Mouse (Mus musculus): Measurements from ENCODE around the gene Naa30. TPM values are rescaled to one million over a fixed set of nuclear protein-coding genes. Genes with fewer than 3 reads are reported as not detected.
"Not testable (repeated sequence)": the region's sequence is repeated elsewhere in the genome, so short reads cannot be mapped to it uniquely, and the experiment has no call there.

Gene Naa30
- polyA plus RNA-seq, 1 experiment from 2014 or later: 18.3 TPM

DNA sequence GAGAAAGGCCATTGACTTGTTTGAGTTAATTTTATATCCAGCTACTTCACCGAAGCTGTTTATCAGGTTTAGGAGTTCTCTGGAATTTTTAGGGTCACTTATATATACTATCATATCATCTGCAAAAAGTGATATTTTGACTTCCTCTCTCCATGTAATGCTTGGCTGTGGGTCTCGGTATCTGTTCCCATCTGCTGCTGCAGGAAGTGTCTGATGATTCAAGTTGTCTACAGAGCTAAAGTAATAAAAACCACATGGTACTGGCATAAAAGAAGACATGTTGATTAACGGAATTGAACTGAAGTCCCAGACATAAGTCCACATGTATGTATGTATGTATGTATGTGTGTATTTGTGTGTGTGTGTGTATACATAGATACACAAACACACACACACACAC lies 38.2 kb downstream of the Naa30 start:
- not testable (repeated sequence) for H3K4me3 ChIP-seq (ENCODE audit: low read depth, low read length)

DNA sequence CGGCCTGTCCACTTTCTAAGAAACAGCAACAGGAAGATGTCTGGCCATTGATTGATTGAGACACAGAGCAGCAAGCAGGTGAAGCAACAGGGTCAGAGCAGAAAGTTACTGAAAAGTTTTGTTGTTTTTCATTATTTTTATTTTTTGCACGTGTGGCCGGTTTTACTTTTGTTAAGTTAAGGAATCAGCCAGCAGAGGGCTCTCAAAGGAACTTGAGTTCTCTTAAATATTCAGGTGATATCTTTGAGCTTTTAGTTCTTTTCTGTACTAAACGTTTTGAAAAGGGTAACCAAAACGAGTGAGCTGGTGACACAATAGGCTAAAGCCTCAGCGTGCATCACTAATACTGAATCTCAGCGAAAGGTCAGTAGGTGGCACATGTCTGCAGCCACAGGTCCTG lies 46.7 kb downstream of the Naa30 start:
- H3K27ac ChIP-seq (ENCODE audit: low read depth, low read length): no peak overlapping the region
- H3K4me3 ChIP-seq (ENCODE audit: low read depth, low read length): no peak overlapping the region
- no peak overlapping the region for H3K9ac ChIP-seq (replicated peaks; ENCODE audit: low read depth, low read length)
- no peak for ATAC-seq (ENCODE audit: low read depth)
- no peak overlapping the region for H3K4me2 ChIP-seq (ENCODE audit: low read depth, low read length)
- no peaks in the 10 kb centered on the region for H3K4me1 ChIP-seq (ENCODE audit: control insufficient read depth, insufficient read depth, low read length)
- H3K27me3 ChIP-seq (ENCODE audit: control insufficient read depth, insufficient read depth, low read length): no peaks in the 10 kb centered on the region
- no peaks in the 10 kb centered on the region for H3K36me3 ChIP-seq (ENCODE audit: control insufficient read depth, insufficient read depth, low read length)
- H3K9me3 ChIP-seq (ENCODE audit: control insufficient read depth, low read length): no peaks in the 10 kb centered on the region
- WGBS: 74% methylated on average over 7 of the region's 7 CpGs

More for the DNA sequence above, 38.2 kb downstream of the Naa30 start:
- not testable (repeated sequence) for H3K27ac ChIP-seq (ENCODE audit: low read depth, low read length); ATAC-seq (ENCODE audit: low read depth); H3K27me3 ChIP-seq (ENCODE audit: control insufficient read depth, insufficient read depth, low read length); H3K9ac ChIP-seq (replicated peaks; ENCODE audit: low read depth, low read length); H3K36me3 ChIP-seq (ENCODE audit: control insufficient read depth, insufficient read depth, low read length); H3K4me1 ChIP-seq (ENCODE audit: control insufficient read depth, insufficient read depth, low read length); H3K4me2 ChIP-seq (ENCODE audit: low read depth, low read length); H3K9me3 ChIP-seq (ENCODE audit: control insufficient read depth, low read length)
- WGBS: 90% methylated on average over 3 of the region's 3 CpGs

DNA sequence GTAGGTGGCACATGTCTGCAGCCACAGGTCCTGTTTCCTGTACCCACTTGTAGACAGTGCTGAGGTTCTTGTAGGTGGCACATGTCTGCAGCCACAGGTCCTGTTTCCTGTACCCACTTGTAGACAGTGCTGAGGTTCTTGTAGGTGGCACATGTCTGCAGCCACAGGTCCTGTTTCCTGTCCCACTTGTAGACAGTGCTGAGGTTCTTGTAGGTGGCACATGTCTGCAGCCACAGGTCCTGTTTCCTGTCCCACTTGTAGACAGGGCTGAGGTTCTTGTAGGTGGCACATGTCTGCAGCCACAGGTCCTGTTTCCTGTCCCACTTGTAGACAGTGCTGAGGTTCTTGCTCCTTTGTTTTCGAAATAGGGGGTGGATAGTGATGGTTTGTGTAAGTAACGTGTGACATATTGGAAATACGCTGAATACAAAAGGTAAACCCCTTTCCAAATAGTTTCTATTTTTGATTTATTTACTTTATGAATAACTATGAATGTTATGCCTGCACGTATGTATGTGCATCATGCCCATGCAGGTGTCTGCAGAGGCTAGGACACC lies 47.5 kb downstream of the Naa30 start:
- not testable (repeated sequence) for H3K4me2 ChIP-seq (ENCODE audit: low read depth, low read length); H3K9me3 ChIP-seq (ENCODE audit: control insufficient read depth, low read length); ATAC-seq (ENCODE audit: low read depth); H3K36me3 ChIP-seq (ENCODE audit: control insufficient read depth, insufficient read depth, low read length); H3K27ac ChIP-seq (ENCODE audit: low read depth, low read length); H3K27me3 ChIP-seq (ENCODE audit: control insufficient read depth, insufficient read depth, low read length); H3K9ac ChIP-seq (replicated peaks; ENCODE audit: low read depth, low read length); H3K4me3 ChIP-seq (ENCODE audit: low read depth, low read length); H3K4me1 ChIP-seq (ENCODE audit: control insufficient read depth, insufficient read depth, low read length)
- WGBS: 92% methylated on average over 4 of the region's 4 CpGs

DNA sequence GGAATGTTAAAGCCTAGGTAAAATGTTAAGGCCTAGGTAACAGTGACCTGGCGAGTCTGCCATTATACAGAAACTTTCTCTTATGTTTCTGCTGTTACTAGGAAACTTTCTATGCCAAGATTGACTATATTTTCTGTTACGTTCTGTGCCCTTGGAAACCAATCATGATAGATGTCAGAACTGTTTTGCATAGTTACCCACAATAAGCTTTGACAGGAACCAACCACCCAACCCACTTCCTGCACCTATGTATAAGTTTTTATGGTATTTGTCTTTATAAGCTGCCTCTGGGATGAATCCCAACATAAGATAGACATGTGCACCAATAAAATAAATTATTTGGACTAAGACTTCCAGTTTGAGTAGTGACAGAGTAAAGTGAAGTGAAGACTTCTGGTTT lies 49.7 kb downstream of the Naa30 start:
- Histone ChIP-seq H3K9me3 (ENCODE audit: control insufficient read depth, low read length) (no peaks in the 10 kb centered on the region), H3K27ac (ENCODE audit: low read depth, low read length) (no peak overlapping the region), H3K4me1 (ENCODE audit: control insufficient read depth, insufficient read depth, low read length) (no peaks in the 10 kb centered on the region), H3K9ac (replicated peaks; ENCODE audit: low read depth, low read length) (no peak overlapping the region), H3K4me3 (ENCODE audit: low read depth, low read length) (no peak overlapping the region), H3K27me3 (ENCODE audit: control insufficient read depth, insufficient read depth, low read length) (no peaks in the 10 kb centered on the region), H3K36me3 (ENCODE audit: control insufficient read depth, insufficient read depth, low read length) (no peaks in the 10 kb centered on the region), H3K4me2 (ENCODE audit: low read depth, low read length) (no peak overlapping the region)
- no peak for ATAC-seq (ENCODE audit: low read depth)
- 89% methylated on average over 2 of the region's 2 CpGs for WGBS

DNA sequence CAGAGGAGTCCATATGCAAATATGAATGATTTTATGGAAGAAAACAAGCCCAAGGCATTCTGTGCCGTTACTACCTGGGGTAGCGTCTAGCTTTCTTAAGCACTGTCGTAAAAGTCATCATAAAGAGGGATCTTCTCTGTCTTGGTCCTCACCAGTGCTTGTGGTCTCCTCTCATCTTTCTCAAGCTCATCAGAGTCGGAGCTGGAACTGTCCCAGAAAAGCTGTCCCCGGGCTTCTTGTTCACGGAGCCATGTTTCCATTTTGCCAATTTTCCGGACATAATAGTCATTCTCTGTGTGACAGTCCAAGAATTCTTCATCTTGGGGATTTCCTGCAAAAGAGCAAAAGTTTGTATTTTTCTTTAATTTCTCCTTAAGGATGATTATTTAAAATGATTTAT lies 54.4 kb downstream of the Naa30 start:
- no peak overlapping the region for H3K4me3 ChIP-seq (ENCODE audit: low read depth, low read length)
- WGBS: 67% methylated on average over 7 of the region's 7 CpGs
- no peak overlapping the region for H3K9ac ChIP-seq (replicated peaks; ENCODE audit: low read depth, low read length)
- no peaks in the 10 kb centered on the region for H3K36me3 ChIP-seq (ENCODE audit: control insufficient read depth, insufficient read depth, low read length)
- no peaks in the 10 kb centered on the region for H3K9me3 ChIP-seq (ENCODE audit: control insufficient read depth, low read length)
- H3K27ac ChIP-seq (ENCODE audit: low read depth, low read length): no peak overlapping the region
- no peak for ATAC-seq (ENCODE audit: low read depth)
- H3K27me3 ChIP-seq (ENCODE audit: control insufficient read depth, insufficient read depth, low read length): no peaks in the 10 kb centered on the region
- no peaks in the 10 kb centered on the region for H3K4me1 ChIP-seq (ENCODE audit: control insufficient read depth, insufficient read depth, low read length)
- H3K4me2 ChIP-seq (ENCODE audit: low read depth, low read length): no peak overlapping the region

DNA sequence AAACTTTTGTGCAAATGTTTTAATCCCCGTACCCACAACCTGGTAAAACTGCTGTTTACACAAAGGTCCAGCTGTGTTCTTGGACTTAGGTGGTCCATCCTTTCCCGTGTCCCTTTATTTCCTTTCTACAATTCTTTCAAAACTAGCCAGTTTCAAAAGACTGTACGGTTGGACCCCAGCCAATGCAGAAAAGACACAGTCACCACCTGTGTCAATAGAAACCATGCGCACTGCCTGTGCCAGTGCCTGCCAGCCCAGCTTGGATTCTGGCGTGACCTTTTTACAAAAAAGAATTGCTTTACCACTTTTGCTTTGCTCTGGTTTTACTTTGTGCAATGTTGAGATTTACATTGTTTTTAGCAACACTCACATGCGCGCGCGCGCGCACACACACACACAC lies 55.0 kb downstream of the Naa30 start:
- Histone ChIP-seq H3K27me3 (ENCODE audit: control insufficient read depth, insufficient read depth, low read length) (no peaks in the 10 kb centered on the region), H3K4me3 (ENCODE audit: low read depth, low read length) (no peak overlapping the region), H3K4me2 (ENCODE audit: low read depth, low read length) (no peak overlapping the region), H3K9ac (replicated peaks; ENCODE audit: low read depth, low read length) (no peak overlapping the region), H3K9me3 (ENCODE audit: control insufficient read depth, low read length) (no peaks in the 10 kb centered on the region), H3K27ac (ENCODE audit: low read depth, low read length) (no peak overlapping the region), H3K4me1 (ENCODE audit: control insufficient read depth, insufficient read depth, low read length) (no peaks in the 10 kb centered on the region), H3K36me3 (ENCODE audit: control insufficient read depth, insufficient read depth, low read length) (no peaks in the 10 kb centered on the region)
- ATAC-seq (ENCODE audit: low read depth): no peak
- WGBS: 77% methylated on average over 11 of the region's 11 CpGs

DNA sequence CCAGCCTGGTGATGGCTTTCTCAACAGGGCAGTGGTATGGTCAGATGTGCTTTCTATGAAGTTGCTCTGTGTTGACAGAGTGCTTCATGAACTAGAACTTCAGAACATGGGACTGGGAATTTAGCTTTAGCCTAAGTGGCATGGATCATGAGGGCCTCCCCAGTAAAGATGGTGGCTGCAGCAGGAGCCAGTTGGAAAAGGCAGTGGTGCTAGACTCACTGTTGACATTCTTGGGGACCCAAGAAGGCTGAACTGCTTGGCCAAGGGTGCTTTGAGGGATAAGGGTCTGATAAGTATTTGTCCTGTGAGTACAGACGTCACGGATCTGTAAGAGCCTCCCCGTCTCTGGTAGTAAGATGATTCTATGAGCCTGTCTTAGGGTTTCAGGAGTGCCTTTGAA lies 59.8 kb downstream of the Naa30 start:
- Histone ChIP-seq H3K27me3 (ENCODE audit: control insufficient read depth, insufficient read depth, low read length) (no peaks in the 10 kb centered on the region), H3K9ac (replicated peaks; ENCODE audit: low read depth, low read length) (no peak overlapping the region), H3K4me3 (ENCODE audit: low read depth, low read length) (no peak overlapping the region), H3K4me2 (ENCODE audit: low read depth, low read length) (no peak overlapping the region), H3K9me3 (ENCODE audit: control insufficient read depth, low read length) (no peaks in the 10 kb centered on the region), H3K4me1 (ENCODE audit: control insufficient read depth, insufficient read depth, low read length) (no peaks in the 10 kb centered on the region), H3K27ac (ENCODE audit: low read depth, low read length) (no peak overlapping the region), H3K36me3 (ENCODE audit: control insufficient read depth, insufficient read depth, low read length) (no peaks in the 10 kb centered on the region)
- ATAC-seq (ENCODE audit: low read depth): no peak
- WGBS: 92% methylated on average over 3 of the region's 3 CpGs

DNA sequence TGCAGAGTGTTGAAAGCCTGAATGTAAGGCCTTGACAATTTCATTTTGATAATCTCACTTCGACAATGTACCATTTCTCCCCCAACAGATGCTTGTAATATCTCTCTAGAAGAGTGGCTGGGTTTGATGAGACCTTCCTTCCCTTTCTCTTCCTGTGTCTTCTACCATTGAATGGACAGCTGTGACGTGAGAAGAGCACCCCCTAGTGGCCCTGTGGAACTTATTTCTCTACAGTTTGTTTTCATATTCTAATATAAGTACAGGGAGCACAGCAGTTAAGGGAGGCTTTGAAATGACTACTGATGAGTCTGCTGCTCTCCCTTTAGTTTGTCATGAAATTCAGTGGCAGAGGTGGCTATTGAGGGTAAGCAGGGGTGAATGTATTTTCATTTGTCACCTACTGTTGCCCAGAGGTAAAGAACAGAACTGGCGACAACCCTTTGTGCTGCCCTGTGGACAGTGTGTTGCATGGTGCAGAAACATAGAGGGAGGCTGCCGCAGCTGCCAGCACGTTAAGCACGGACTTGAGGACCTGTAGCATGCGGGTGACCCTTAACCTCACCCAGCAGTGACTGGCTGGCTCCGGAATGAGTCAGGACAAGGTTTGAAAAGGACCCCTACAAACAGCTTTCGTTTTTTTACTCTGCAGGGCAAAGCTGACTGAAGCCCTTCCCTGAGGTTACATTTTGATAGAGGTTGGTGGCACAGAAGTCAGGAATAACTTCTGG lies 62.9 kb downstream of the Naa30 start:
- H3K4me1 ChIP-seq (ENCODE audit: control insufficient read depth, insufficient read depth, low read length): no peaks in the 10 kb centered on the region
- WGBS: 45% methylated on average over 9 of the region's 9 CpGs
- H3K4me2 ChIP-seq (ENCODE audit: low read depth, low read length): no peak overlapping the region
- no peak overlapping the region for H3K9ac ChIP-seq (replicated peaks; ENCODE audit: low read depth, low read length)
- no peaks in the 10 kb centered on the region for H3K27me3 ChIP-seq (ENCODE audit: control insufficient read depth, insufficient read depth, low read length)
- H3K36me3 ChIP-seq (ENCODE audit: control insufficient read depth, insufficient read depth, low read length): no peaks in the 10 kb centered on the region
- H3K27ac ChIP-seq (ENCODE audit: low read depth, low read length): no peak overlapping the region
- no peak for ATAC-seq (ENCODE audit: low read depth)
- H3K4me3 ChIP-seq (ENCODE audit: low read depth, low read length): no peak overlapping the region
- H3K9me3 ChIP-seq (ENCODE audit: control insufficient read depth, low read length): no peaks in the 10 kb centered on the region

DNA sequence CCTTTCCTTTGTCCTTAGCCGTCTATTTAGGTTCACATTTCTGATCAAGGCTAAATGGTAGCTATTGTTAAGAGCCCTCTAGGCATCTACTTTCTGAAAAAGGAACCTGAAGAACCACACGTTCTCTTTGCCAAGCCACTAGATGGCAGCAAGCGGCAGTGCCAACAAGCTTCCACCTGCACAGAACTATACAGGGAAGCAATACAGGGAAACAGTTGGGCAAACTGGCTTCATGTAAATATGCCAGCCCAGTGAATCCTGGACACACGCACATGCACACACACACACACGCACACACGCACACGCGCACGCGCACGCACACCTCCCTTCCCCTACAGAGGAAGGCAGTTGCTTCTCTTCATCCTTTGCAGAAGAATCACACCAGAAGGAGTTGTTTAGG lies 66.2 kb downstream of the Naa30 start:
- peak; percentile 94 for ATAC-seq (ENCODE audit: low read depth)
- WGBS: 34% methylated on average over 11 of the region's 11 CpGs
- H3K9ac ChIP-seq (replicated peaks; ENCODE audit: low read depth, low read length): no peak overlapping the region

More for the DNA sequence above, 66.2 kb downstream of the Naa30 start:
- Histone ChIP-seq H3K4me1 (ENCODE audit: control insufficient read depth, insufficient read depth, low read length) (no peaks in the 10 kb centered on the region), H3K4me3 (ENCODE audit: low read depth, low read length) (no peak overlapping the region), H3K4me2 (ENCODE audit: low read depth, low read length) (no peak overlapping the region), H3K27me3 (ENCODE audit: control insufficient read depth, insufficient read depth, low read length) (no peaks in the 10 kb centered on the region), H3K36me3 (ENCODE audit: control insufficient read depth, insufficient read depth, low read length) (no peaks in the 10 kb centered on the region), H3K9me3 (ENCODE audit: control insufficient read depth, low read length) (no peaks in the 10 kb centered on the region), H3K27ac (ENCODE audit: low read depth, low read length) (no peak overlapping the region)

Measured in neural tube, embryonic 14.5 days (tissue).